Mouse (Mus musculus) embryonic facial prominence, embryonic 10.5 days (tissue): Measurements from ENCODE around the gene Nck2. TPM values are rescaled to one million over a fixed set of nuclear protein-coding genes. Genes with fewer than 3 reads are reported as not detected.

Experiments
- DNase-seq: peaks from one replicate; pipeline ENCODE4 v3.0.0-alpha.2; 2017; ENCODE audit warnings: low spot score
- H3K27ac ChIP-seq: fragments of 300-500 bp; sonication (generic); replicated peaks from 2 replicates; pipeline ENCODE4 v1.5.1; 2016; ENCODE audit warnings: mild to moderate bottlenecking
- H3K27me3 ChIP-seq: fragments of 300-500 bp; sonication (generic); replicated peaks from 2 replicates; pipeline ENCODE4 v1.6.1; 2016; ENCODE audit warnings: low read depth, mild to moderate bottlenecking; ENCODE audit not compliant: poor library complexity, severe bottlenecking
- H3K36me3 ChIP-seq: fragments of 300-500 bp; sonication (generic); replicated peaks from 2 replicates; pipeline ENCODE4 v1.6.1; 2016; ENCODE audit warnings: mild to moderate bottlenecking, moderate library complexity
- H3K4me1 ChIP-seq: fragments of 300-500 bp; sonication (generic); 2 replicates; pipeline ENCODE4 v1.6.1; 2016
- H3K4me3 ChIP-seq: fragments of 300-500 bp; sonication (generic); 2 replicates; pipeline ENCODE4 v1.5.1; 2016; ENCODE audit warnings: mild to moderate bottlenecking, moderate library complexity
- H3K9me3 ChIP-seq: fragments of 300-500 bp; sonication (generic); 2 replicates; pipeline ENCODE4 v1.6.1; 2016; ENCODE audit warnings: mild to moderate bottlenecking
- WGBS: fragments of 180-500 bp; shearing (Covaris S2); methylation state at CpG from one replicate; pipeline ENCODE4 v1.1.7; 2016; 5-methylcytosine and 5-hydroxymethylcytosine counted together
- polyA plus RNA-seq: library from polyadenylated mRNA; unstranded; fragments of >200 nt; fragmentation: Nextera tagmentation; extraction: Ambion mirVana; gene quantifications from 2 replicates; pipeline ENCODE4 v1.2.1, GENCODE M21; 2016

The Nck2 gene
- polyA plus RNA-seq, 1 experiment from 2014 or later: 52.5 TPM

- no peaks in the 10 kb centered on the region for H3K27me3 ChIP-seq
- peak; percentile 91 for DNase-seq
- H3K4me1 ChIP-seq: peaks cover 39% of the 10 kb centered on the region
- H3K27ac ChIP-seq: peak overlapping the region; percentile 99
- peaks cover 2% of the 10 kb centered on the region; the same call in 1 of the 2 replicates for H3K36me3 ChIP-seq
- peak overlapping the region; percentile 99 for H3K4me3 ChIP-seq
- no peaks in the 10 kb centered on the region for H3K9me3 ChIP-seq
- WGBS: 2% methylated on average over 86 of the region's 86 CpGs
Measured at GRCm38 (mm10) chr1:43445170-43446088, 1.1 kb downstream of the Nck2 start.

GRCm38 (mm10) chr1:43446089-43446533 lies 1.7 kb downstream of the Nck2 start:
- under 1% methylated on average over 44 of the region's 44 CpGs for WGBS
- DNase-seq: peak; percentile 78
- H3K4me1 ChIP-seq: peaks cover 44% of the 10 kb centered on the region
- peak overlapping the region; percentile 99 for H3K27ac ChIP-seq
- no peaks in the 10 kb centered on the region for H3K9me3 ChIP-seq
- H3K4me3 ChIP-seq: peak overlapping the region; percentile 99
- no peaks in the 10 kb centered on the region for H3K27me3 ChIP-seq
- H3K36me3 ChIP-seq: peaks cover 2% of the 10 kb centered on the region; the same call in 1 of the 2 replicates

GRCm38 (mm10) chr1:43446731-43447601 lies 2.6 kb downstream of the Nck2 start:
- peaks cover 2% of the 10 kb centered on the region; the same call in 1 of the 2 replicates for H3K36me3 ChIP-seq
- H3K27me3 ChIP-seq: no peaks in the 10 kb centered on the region
- H3K4me1 ChIP-seq: peaks cover 45% of the 10 kb centered on the region
- peak; percentile 70 for DNase-seq
- peak overlapping the region; percentile 99 for H3K4me3 ChIP-seq
- WGBS: 18% methylated on average over 16 of the region's 16 CpGs
- H3K27ac ChIP-seq: peak overlapping the region; percentile 99
- no peaks in the 10 kb centered on the region for H3K9me3 ChIP-seq

GRCm38 (mm10) chr1:43447602-43448287 lies 3.4 kb downstream of the Nck2 start:
- no peaks in the 10 kb centered on the region for H3K27me3 ChIP-seq
- H3K9me3 ChIP-seq: no peaks in the 10 kb centered on the region
- peaks cover 49% of the 10 kb centered on the region for H3K4me1 ChIP-seq
- peak overlapping the region; percentile 48 for H3K27ac ChIP-seq
- H3K4me3 ChIP-seq: peak overlapping the region; percentile 99
- H3K36me3 ChIP-seq: peaks cover 7% of the 10 kb centered on the region
- DNase-seq: peak; percentile 41
- 49% methylated on average over 9 of the region's 9 CpGs for WGBS

- 77% methylated on average over 1 of the region's 1 CpGs for WGBS
- Histone ChIP-seq H3K27ac (no peak overlapping the region), H3K9me3 (no peaks in the 10 kb centered on the region), H3K27me3 (no peaks in the 10 kb centered on the region), H3K36me3 (peaks cover 14% of the 10 kb centered on the region), H3K4me3 (no peak overlapping the region), H3K4me1 (peaks cover 37% of the 10 kb centered on the region)
- DNase-seq: no peak
Measured at GRCm38 (mm10) chr1:43450811-43451210, 6.4 kb downstream of the Nck2 start.

GRCm38 (mm10) chr1:43453683-43454082 lies 9.3 kb downstream of the Nck2 start:
- Histone ChIP-seq H3K4me3 (no peak overlapping the region), H3K9me3 (no peaks in the 10 kb centered on the region), H3K36me3 (peaks cover 19% of the 10 kb centered on the region), H3K4me1 (peaks cover 22% of the 10 kb centered on the region), H3K27me3 (no peaks in the 10 kb centered on the region), H3K27ac (no peak overlapping the region)
- no peak for DNase-seq
- WGBS: 88% methylated on average over 3 of the region's 3 CpGs

GRCm38 (mm10) chr1:43454741-43455140 lies 10.4 kb downstream of the Nck2 start:
- Histone ChIP-seq H3K4me3 (no peak overlapping the region), H3K36me3 (peaks cover 17% of the 10 kb centered on the region), H3K9me3 (no peaks in the 10 kb centered on the region), H3K27ac (no peak overlapping the region), H3K27me3 (no peaks in the 10 kb centered on the region), H3K4me1 (peaks cover 20% of the 10 kb centered on the region)
- 85% methylated on average over 8 of the region's 8 CpGs for WGBS
- no peak for DNase-seq

- Histone ChIP-seq H3K36me3 (peaks cover 17% of the 10 kb centered on the region), H3K27me3 (no peaks in the 10 kb centered on the region), H3K9me3 (no peaks in the 10 kb centered on the region), H3K4me1 (peaks cover 23% of the 10 kb centered on the region), H3K4me3 (no peak overlapping the region), H3K27ac (no peak overlapping the region)
- no peak for DNase-seq
- 89% methylated on average over 1 of the region's 1 CpGs for WGBS
Measured at GRCm38 (mm10) chr1:43455196-43455595, 10.8 kb downstream of the Nck2 start.

GRCm38 (mm10) chr1:43457012-43457766 lies 12.8 kb downstream of the Nck2 start:
- no peak for DNase-seq
- H3K4me1 ChIP-seq: peaks cover 19% of the 10 kb centered on the region
- H3K9me3 ChIP-seq: no peaks in the 10 kb centered on the region
- H3K4me3 ChIP-seq: no peak overlapping the region
- 86% methylated on average over 7 of the region's 7 CpGs for WGBS
- H3K27ac ChIP-seq: no peak overlapping the region
- H3K36me3 ChIP-seq: peaks cover 33% of the 10 kb centered on the region
- no peaks in the 10 kb centered on the region for H3K27me3 ChIP-seq

- Histone ChIP-seq H3K4me1 (peaks cover 15% of the 10 kb centered on the region), H3K36me3 (peaks cover 22% of the 10 kb centered on the region), H3K9me3 (no peaks in the 10 kb centered on the region), H3K27me3 (no peaks in the 10 kb centered on the region), H3K27ac (no peak overlapping the region), H3K4me3 (no peak overlapping the region)
- WGBS: 95% methylated on average over 5 of the region's 5 CpGs
- no peak for DNase-seq
Measured at GRCm38 (mm10) chr1:43460468-43460867, 16.1 kb downstream of the Nck2 start.

GRCm38 (mm10) chr1:43462666-43463065 lies 18.3 kb downstream of the Nck2 start:
- Histone ChIP-seq H3K27ac (no peak overlapping the region), H3K27me3 (no peaks in the 10 kb centered on the region), H3K9me3 (no peaks in the 10 kb centered on the region), H3K36me3 (peaks cover 16% of the 10 kb centered on the region), H3K4me3 (no peak overlapping the region), H3K4me1 (peaks cover 12% of the 10 kb centered on the region)
- no peak for DNase-seq
- 83% methylated on average over 4 of the region's 4 CpGs for WGBS
